Mouse (Mus musculus): ENCODE results near the gene Gm15080.
"Not testable (repeated sequence)": the region's sequence is repeated elsewhere in the genome, so short reads cannot be mapped to it uniquely, and the experiment has no call there.

Gm15080 gene

GRCm38 (mm10) chrX:147992693-147993092 lies at the start of gene Gm15080:
TSS of gene Gm15080 (plus strand) at chrX:147992993.
- DNase-seq (ENCODE audit: low spot score) = not testable (repeated sequence)
